Mouse (Mus musculus) limb, embryonic 11.5 days (tissue): ENCODE results near the gene Abca1. TPM values are rescaled to one million over a fixed set of nuclear protein-coding genes. Genes with fewer than 3 reads are reported as not detected.

Source experiments
- ATAC-seq: fragments of 200-750 bp; cut with Nextera tagmentation; 2 replicates; pipeline ENCODE4 v1.8.0; 2017; ENCODE audit warnings: low read depth; ENCODE audit not compliant: insufficient number of reproducible peaks, low FRiP score, low TSS enrichment
- DNase-seq: peaks from one replicate; pipeline ENCODE4 v3.0.0-alpha.2; 2015; ENCODE audit warnings: low spot score
- H3K27ac ChIP-seq: fragments of 300-500 bp; sonication (generic); replicated peaks from 2 replicates; pipeline ENCODE4 v1.5.1; 2014; ENCODE audit warnings: low read depth, mild to moderate bottlenecking, low read length
- H3K27me3 ChIP-seq: fragments of 300-500 bp; sonication (generic); 2 replicates; pipeline ENCODE4 v1.6.1; 2014; ENCODE audit warnings: mild to moderate bottlenecking, low read length, mixed read lengths; ENCODE audit not compliant: control insufficient read depth, insufficient read depth
- H3K36me3 ChIP-seq: fragments of 300-500 bp; sonication (generic); 2 replicates; pipeline ENCODE4 v1.6.1; 2014; ENCODE audit warnings: mild to moderate bottlenecking, low read length, moderate library complexity, mixed read lengths; ENCODE audit not compliant: control insufficient read depth, insufficient read depth
- H3K4me1 ChIP-seq: fragments of 300-500 bp; sonication (generic); 2 replicates; pipeline ENCODE4 v1.6.1; 2014; ENCODE audit warnings: low read length, mixed read lengths; ENCODE audit not compliant: control insufficient read depth, insufficient read depth
- H3K4me2 ChIP-seq: fragments of 300-500 bp; sonication (generic); 2 replicates; pipeline ENCODE4 v1.6.1; 2014; ENCODE audit warnings: low read depth, mild to moderate bottlenecking, moderate library complexity; ENCODE audit not compliant: severe bottlenecking
- H3K4me3 ChIP-seq: fragments of 300-500 bp; sonication (generic); 2 replicates; pipeline ENCODE4 v1.5.1; 2014; ENCODE audit warnings: low read depth, low read length
- H3K9ac ChIP-seq: fragments of 300-500 bp; sonication (generic); 2 replicates; pipeline ENCODE4 v1.6.1; 2014; ENCODE audit warnings: mild to moderate bottlenecking, low read length
- H3K9me3 ChIP-seq: fragments of 300-500 bp; sonication (generic); 2 replicates; pipeline ENCODE4 v1.6.1; 2016; ENCODE audit warnings: low read length; ENCODE audit not compliant: control insufficient read depth
- WGBS: fragments of 180-500 bp; shearing (Covaris S2); extraction: QIAGEN DNeasy Blood & Tissue Kit; methylation state at CpG from one replicate; pipeline ENCODE4 v1.1.7; 2014; 5-methylcytosine and 5-hydroxymethylcytosine counted together
- polyA plus RNA-seq: library from polyadenylated mRNA; unstranded; fragments of >200 nt; fragmentation: Nextera tagmentation; extraction: Ambion mirVana; gene quantifications from 2 replicates; pipeline ENCODE4 v1.2.1, GENCODE M21; 2014

Abca1 gene
- polyA plus RNA-seq, 1 experiment from 2014 or later = 4.5 TPM

DNA sequence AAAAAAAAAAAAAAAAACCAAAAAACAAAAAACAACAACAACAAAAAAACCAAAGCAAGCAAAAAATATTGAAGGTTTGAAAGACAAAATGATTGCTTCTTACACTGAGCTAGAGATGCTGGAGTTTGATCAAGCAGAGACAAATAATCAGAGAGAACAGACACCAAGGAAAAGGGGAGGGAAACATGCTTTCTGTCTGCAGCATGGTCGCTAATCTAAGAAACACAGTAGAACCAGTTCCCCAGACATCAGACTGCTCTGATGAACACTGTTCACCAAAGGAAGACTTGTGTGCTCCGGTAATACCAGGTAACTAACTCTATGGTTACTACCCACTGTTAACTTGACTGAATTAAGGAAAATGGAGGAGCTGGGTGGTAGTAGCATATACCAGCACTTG, 22.6 kb downstream of the Abca1 start:
- Histone ChIP-seq H3K9me3 (no peaks in the 10 kb centered on the region), H3K9ac (no peak overlapping the region), H3K36me3 (no peaks in the 10 kb centered on the region), H3K4me3 (no peak overlapping the region), H3K4me1 (no peaks in the 10 kb centered on the region), H3K4me2 (no peak overlapping the region), H3K27me3 (no peaks in the 10 kb centered on the region), H3K27ac (no peak overlapping the region)
- 84% methylated on average over 2 of the region's 2 CpGs for WGBS
- DNase-seq (no peak), ATAC-seq (no peak)

DNA sequence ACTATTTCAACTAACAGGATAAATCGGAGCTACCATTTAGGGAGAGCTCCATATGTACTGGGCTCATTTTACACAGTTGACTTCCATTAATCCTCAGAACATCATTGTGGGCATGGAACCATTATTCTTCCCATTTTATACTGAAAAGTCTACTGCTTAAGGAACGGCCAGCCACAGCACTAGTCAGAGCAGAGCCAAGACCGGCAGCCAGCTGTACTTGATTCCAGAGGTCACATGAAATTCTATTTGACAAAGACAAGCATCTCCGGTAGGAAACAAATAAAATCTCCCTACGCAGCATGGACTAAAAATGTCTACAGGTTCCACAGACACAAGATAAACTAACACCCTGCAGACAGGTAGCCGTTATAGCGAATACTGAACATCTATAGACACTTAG, 24.9 kb downstream of the Abca1 start:
- 80% methylated on average over 7 of the region's 7 CpGs for WGBS
- H3K36me3 ChIP-seq = no peaks in the 10 kb centered on the region
- no peaks in the 10 kb centered on the region for H3K4me1 ChIP-seq
- H3K4me2 ChIP-seq = no peak overlapping the region
- H3K9me3 ChIP-seq = no peaks in the 10 kb centered on the region
- no peak overlapping the region for H3K9ac ChIP-seq
- H3K4me3 ChIP-seq = no peak overlapping the region
- H3K27me3 ChIP-seq = no peaks in the 10 kb centered on the region
- no peak for DNase-seq
- ATAC-seq = no peak
- no peak overlapping the region for H3K27ac ChIP-seq

DNA sequence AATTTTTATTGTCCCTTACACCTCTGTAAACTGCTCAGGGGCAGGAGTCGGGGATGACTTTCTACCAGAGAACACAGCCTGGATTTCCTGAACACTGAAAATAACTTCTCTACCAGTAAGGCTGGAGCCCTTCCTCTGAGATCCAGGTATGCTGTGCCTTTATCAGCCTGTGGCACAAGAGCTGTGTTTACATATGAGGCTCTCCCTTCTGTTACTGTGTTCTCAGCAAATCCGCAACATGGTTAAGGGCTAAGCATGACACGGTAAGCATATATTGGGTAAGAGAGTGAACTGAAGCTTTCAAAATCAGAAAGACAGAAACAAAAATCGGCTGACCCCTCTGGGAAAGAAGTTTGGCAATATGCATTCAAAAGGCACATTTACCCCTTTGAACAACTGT, 25.7 kb downstream of the Abca1 start:
- Histone ChIP-seq H3K36me3 (no peaks in the 10 kb centered on the region), H3K4me3 (no peak overlapping the region), H3K4me1 (no peaks in the 10 kb centered on the region), H3K27ac (no peak overlapping the region), H3K4me2 (no peak overlapping the region), H3K27me3 (no peaks in the 10 kb centered on the region), H3K9me3 (no peaks in the 10 kb centered on the region), H3K9ac (no peak overlapping the region)
- DNase-seq = no peak
- 82% methylated on average over 4 of the region's 4 CpGs for WGBS
- no peak for ATAC-seq

DNA sequence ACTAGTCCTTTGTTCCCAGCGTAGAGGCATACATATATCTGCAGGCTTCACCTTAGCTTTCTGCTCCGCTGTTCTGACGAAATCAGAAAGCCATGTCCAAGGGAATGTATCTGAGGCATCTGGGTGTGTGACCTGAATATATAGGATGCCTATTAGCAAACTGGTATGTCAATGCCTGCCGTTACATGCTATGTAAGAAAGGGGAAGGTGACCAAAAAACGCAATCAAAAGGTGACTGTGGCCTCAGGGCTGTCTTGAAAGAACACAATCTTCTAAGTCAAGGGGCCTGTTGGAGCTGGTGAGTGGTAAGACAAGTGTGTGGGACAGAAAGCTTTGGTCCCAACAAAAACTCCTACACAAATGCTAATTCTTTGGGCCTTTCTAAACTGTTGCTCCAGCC, 28.2 kb downstream of the Abca1 start:
- WGBS = 81% methylated on average over 5 of the region's 5 CpGs
- Histone ChIP-seq H3K27ac (no peak overlapping the region), H3K9ac (no peak overlapping the region), H3K4me1 (no peaks in the 10 kb centered on the region), H3K36me3 (peaks cover 3% of the 10 kb centered on the region; the same call in 1 of the 2 replicates), H3K4me2 (no peak overlapping the region), H3K4me3 (no peak overlapping the region), H3K9me3 (no peaks in the 10 kb centered on the region), H3K27me3 (no peaks in the 10 kb centered on the region)
- ATAC-seq (no peak), DNase-seq (no peak)

DNA sequence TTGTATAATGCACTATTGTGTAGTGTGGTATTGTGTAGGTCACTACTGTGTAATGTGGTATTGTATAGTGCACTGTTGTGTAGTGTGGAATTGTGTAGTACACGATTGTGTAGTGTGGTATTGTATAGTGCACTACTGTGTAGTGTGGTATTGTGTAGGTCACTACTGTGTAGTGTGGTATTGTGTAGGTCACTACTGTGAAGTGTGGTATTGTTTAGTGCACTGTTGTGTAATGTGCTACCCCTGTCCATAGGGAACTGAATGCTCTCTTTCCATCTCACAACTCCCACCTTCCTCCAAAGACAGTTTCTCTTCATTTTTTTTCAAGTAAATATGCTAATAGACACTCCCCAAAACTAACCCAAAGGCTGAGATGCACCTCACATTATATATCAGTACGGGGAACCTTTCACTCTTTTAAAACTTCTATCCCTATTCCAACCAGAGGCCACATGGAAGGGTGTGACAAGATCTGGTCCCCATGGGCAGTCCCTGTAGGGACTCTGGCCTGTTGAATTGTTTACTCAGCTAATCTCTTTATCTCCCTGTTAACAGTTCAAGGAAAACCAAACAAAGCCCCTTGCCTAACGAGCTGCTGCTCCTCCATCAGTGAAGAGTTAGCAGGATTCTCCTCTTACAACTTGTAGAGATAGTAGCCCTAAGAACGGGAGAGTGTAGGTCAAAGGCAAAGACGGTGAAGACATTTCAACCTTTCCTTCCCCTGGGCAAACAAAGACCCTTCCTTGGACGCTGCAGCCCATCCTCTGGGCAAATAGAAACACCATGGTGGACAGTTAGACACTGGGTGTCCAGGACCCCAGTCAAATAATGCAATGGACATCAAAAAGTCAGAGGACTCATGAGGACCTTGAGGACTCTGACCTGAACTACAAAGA, 28.8 kb downstream of the Abca1 start:
- no peak for DNase-seq
- 46% methylated on average over 6 of the region's 6 CpGs for WGBS
- no peaks in the 10 kb centered on the region for H3K9me3 ChIP-seq
- ATAC-seq = no peak
- no peaks in the 10 kb centered on the region for H3K27me3 ChIP-seq
- no peaks in the 10 kb centered on the region for H3K4me1 ChIP-seq
- peaks cover 3% of the 10 kb centered on the region; the same call in 1 of the 2 replicates for H3K36me3 ChIP-seq
- H3K9ac ChIP-seq = no peak overlapping the region
- no peak overlapping the region for H3K27ac ChIP-seq
- no peak overlapping the region for H3K4me2 ChIP-seq
- H3K4me3 ChIP-seq = no peak overlapping the region

DNA sequence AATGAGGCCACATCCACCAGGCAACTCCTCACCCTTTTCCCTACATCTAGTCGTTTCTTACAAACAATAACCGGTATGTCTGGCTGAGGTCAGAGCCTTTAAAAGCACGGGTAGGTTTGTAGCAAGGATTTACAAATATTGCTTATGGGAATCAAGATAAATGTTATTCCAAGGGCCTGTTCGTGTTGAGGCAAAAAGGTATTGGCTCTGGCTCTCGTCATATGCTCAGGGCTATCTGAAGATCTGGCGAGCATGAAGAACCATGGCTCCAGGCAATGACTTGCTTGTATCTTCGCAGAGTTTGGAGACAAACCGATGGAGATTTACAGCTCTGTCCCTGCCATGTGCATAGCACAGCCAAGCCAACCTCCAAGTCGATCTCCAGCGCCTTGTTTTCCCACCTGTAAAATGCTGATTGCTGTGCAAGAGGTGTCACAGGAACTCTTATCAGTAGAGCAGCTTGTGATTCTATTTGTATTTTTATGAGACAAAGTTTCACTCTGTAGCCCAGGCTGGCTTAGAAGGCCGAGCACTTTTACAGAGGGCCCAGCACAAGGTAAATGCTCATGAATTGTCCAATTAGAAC, 29.9 kb downstream of the Abca1 start:
- ATAC-seq (no peak), DNase-seq (no peak)
- no peaks in the 10 kb centered on the region for H3K9me3 ChIP-seq
- WGBS = 86% methylated on average over 11 of the region's 11 CpGs
- H3K9ac ChIP-seq = no peak overlapping the region
- H3K27ac ChIP-seq = no peak overlapping the region
- no peak overlapping the region for H3K4me3 ChIP-seq
- no peak overlapping the region for H3K4me2 ChIP-seq
- peaks cover 3% of the 10 kb centered on the region; the same call in 1 of the 2 replicates for H3K36me3 ChIP-seq
- no peaks in the 10 kb centered on the region for H3K27me3 ChIP-seq
- no peaks in the 10 kb centered on the region for H3K4me1 ChIP-seq

DNA sequence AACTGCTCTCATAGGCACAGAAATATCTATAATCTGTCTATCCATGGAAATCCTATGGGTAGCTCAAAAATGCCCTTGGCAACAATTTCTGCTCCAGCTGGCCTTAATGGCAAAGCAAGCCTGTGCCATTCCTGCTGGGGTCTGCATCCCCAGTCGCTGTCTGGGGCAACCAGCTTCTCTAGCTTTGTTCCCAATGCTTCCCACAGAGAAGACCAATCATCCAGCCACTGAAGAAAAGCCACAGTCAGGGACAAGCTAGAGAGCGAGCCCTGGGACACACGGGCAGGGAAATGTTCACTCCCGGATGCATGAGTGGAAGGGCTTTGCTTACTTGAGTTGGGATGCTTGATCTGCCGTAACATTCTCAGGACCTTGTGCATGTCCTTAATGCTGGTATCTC, 32.4 kb downstream of the Abca1 start:
- Histone ChIP-seq H3K36me3 (peaks cover 3% of the 10 kb centered on the region; the same call in 1 of the 2 replicates), H3K4me2 (no peak overlapping the region), H3K27ac (no peak overlapping the region), H3K9ac (no peak overlapping the region), H3K4me1 (no peaks in the 10 kb centered on the region), H3K4me3 (no peak overlapping the region), H3K9me3 (no peaks in the 10 kb centered on the region), H3K27me3 (no peaks in the 10 kb centered on the region)
- WGBS = 93% methylated on average over 5 of the region's 5 CpGs
- DNase-seq = no peak
- no peak for ATAC-seq

DNA sequence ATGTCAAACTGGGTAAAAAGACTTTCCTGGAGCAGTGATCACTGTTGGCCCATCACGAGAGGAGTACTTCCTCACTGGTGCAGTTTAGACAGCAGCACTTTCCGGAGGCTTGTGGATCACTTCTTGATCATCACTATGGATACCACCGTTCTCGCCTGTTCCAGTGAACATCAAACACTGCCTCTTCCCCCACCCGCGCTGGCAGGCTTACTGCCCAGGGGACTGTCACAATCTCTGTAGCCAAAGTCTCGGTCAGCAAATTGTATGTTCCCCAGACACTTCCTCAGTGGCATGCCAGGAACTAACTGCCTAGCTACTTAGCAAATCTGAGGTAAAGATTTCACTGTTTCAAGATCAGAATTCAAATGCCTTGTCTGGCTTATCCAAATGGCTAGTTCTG, 32.9 kb downstream of the Abca1 start:
- H3K27me3 ChIP-seq = no peaks in the 10 kb centered on the region
- H3K36me3 ChIP-seq = peaks cover 3% of the 10 kb centered on the region; the same call in 1 of the 2 replicates
- H3K9ac ChIP-seq = no peak overlapping the region
- H3K4me3 ChIP-seq = no peak overlapping the region
- H3K4me2 ChIP-seq = no peak overlapping the region
- no peaks in the 10 kb centered on the region for H3K4me1 ChIP-seq
- WGBS = 96% methylated on average over 7 of the region's 7 CpGs
- DNase-seq (no peak), ATAC-seq (no peak)
- no peak overlapping the region for H3K27ac ChIP-seq
- no peaks in the 10 kb centered on the region for H3K9me3 ChIP-seq
